Mouse (Mus musculus) kidney, postnatal 25 days (tissue): ENCODE results near the gene Bcat1.

Source experiments
- DNase-seq, 2 experiments: peaks; one replicate each; pipeline ENCODE4 v3.0.0; 2021; ENCODE audit warnings: mixed read lengths in 2 of 2

Gene Bcat1

GRCm38 (mm10) chr6:145091998-145092397 lies 16.0 kb upstream of the Bcat1 start:
- DNase-seq, result no peak

DNA sequence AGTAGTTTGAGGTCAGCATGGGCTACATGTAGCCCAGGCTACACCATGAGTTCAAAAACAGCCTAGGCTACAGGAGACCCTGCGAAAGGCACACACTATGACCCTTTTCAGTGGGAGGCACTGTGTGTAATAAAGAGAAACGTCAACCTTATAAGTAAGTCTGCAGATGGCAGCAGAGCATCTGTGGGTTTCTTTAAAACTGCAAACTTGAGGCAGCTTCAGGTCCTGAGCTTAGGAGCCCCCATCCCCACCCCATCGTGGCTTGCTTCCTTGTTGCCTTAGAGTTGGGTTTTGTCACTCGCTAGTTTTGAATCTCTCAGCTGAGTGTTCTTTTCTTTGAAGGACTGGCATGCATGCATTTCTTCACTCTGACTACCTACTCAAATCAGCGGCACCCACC lies 14.9 kb upstream of the Bcat1 start:
- no peak for DNase-seq

DNA sequence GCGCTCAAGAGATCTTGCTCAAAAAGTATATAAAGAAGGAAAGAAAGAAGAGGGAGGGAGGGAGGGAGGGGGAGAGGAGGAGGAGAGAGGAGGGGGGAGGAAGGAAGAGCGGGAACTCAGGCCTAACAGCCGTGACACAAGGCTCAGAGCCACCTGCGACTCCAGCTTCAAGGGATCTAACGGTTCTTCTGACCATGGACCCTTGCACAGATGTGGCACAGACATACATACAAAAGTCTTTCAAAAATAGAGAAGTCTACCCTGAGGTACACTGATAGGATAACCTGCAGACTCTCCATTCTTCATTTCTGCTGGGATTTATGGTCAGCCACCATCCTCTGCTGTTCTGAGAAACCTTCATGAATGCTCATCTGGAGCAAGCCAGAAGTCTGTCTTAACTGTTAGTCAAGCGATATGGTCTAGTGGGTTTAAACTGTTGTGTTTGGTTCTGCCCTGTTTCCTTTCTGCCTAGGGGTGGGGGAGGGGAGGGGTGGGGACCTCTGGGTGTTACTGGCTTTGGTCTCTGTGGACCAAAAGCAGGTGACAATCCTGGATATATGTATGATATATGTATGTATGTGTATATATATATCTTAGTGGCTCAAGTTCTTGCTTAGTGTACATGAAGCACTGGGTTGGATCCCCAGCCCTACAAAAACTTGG lies 14.3 kb upstream of the Bcat1 start:
- no peak for DNase-seq

- no peak for DNase-seq
Measured at GRCm38 (mm10) chr6:145089373-145089772, 13.4 kb upstream of the Bcat1 start.

GRCm38 (mm10) chr6:145088451-145089113 lies 12.6 kb upstream of the Bcat1 start:
- no peak for DNase-seq

DNA sequence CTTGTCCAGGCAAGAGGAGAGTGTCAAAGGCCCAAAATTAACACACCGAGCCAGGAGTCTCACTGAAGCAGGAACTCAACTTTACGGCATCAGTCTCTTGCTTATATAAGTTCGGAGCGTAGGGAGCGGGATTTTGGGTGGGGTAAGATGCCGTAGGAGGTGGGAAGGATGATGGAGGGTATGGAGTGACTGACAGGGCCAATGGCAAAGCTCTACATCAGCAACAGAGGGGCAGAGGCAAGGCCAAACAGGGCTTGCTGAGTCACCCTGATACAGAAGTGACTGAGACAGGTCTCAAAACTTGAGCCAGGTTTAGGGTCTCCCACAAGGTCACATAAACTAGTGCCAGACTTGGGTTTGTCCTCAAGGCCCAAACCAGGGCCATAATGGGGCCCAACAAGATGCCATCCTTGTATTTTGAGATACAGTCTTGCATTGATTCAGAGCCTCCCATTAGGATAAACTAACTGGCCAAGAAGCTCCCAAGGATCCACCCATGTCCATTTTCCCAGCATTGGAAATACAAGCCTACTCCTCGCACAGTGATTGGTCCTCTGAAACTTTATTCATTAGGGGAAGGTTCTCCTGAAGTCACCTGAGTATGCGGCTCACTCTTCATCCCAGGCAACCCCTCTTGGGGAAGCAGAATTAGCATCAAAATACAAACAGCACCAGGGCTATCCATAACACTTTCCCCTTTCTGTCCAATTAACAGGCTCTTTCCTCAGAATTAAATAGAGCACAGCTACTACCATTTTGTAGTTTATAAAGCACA lies 8.5 kb upstream of the Bcat1 start:
- DNase-seq, result no peak

DNA sequence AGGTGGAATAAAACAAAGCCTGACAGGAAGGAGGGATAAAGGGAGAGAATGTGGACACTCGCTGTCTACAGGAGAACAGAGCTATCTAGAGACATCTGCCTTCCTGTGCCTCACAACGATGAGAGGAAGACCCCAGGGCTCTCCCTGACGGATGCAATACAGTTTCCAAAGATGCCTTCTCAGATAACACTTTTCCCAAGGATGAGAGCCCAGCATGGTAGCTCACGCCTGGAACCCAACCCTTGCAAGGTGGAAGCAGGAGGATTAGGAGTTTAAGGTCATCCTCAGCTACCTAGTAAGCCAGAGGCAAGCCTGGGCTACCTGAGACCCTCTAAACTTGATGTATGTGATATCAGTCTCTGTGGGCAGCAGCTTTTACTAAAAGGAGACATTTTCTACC lies 5.7 kb upstream of the Bcat1 start:
- no peak for DNase-seq

GRCm38 (mm10) chr6:145079087-145079759 lies 3.2 kb upstream of the Bcat1 start:
- no peak for DNase-seq

- DNase-seq, result no peak
Measured at GRCm38 (mm10) chr6:145076286-145076685, 302 bp upstream of the Bcat1 start.

DNA sequence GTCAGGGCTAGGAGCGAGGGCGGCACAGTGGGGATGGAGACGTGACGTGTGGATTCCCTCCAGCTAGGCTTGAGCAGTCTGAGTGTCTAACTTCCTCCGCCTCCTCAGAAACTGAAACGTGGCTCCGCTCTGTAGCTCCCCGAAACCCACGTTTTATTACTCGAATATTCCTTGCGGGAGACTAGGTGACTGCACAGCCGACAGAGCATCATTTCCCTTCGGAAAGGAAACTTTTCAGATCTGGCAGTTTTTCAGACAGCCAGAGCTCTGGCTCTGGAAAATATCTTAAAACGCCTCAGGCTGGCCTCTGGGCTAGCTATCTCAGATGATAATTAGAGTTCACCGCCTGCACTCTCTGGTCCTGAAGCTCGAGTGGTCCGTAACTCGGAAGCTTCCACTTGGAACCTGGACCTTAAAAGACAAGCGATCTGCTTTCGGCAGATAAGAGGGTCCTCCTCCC lies 866 bp downstream of the Bcat1 start:
- DNase-seq, result no peak

DNA sequence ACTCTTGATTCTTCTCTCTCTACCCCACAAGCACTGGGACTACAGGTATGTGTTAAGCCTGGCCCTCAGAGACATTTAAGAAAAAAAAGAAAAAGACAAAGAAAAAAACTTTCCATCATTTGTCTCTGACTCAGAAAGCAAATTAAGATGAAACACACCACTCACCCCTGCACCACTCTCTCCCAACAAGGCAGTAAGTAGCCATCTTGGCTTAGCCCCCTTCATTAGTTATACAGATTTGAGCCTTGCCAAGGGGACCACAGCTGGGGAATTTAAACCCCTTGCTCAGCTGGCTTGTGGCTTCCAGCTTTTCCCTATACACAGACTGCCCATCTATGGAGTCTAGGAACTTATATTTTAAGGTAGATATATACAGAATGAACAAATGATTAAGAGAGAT lies 1.5 kb downstream of the Bcat1 start:
- no peak for DNase-seq

DNA sequence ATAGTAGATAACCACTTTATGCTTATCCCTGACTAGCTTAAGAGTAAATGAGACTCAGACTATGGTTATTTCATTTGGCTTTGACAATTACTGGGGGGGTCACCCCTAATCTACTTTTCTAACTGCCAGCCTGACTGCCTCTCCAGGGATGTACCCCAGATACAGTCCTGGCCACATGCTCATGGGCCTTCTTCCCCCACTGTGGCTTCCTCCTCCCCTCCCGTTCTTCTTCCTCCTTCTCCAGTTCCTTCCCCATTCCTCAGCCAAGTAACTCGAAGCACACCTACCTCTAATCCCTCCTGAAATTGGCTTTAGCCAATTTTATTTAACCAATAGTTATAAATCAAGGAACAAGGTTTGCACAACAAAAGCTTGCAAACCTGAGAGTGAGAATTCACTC lies 6.1 kb downstream of the Bcat1 start:
- no peak for DNase-seq

- no peak for DNase-seq
Measured at GRCm38 (mm10) chr6:145069397-145069796, 6.6 kb downstream of the Bcat1 start.

- peak in 1 of 2 experiments; percentile 25 for DNase-seq
Measured at GRCm38 (mm10) chr6:145067679-145068078, 8.3 kb downstream of the Bcat1 start.

DNA sequence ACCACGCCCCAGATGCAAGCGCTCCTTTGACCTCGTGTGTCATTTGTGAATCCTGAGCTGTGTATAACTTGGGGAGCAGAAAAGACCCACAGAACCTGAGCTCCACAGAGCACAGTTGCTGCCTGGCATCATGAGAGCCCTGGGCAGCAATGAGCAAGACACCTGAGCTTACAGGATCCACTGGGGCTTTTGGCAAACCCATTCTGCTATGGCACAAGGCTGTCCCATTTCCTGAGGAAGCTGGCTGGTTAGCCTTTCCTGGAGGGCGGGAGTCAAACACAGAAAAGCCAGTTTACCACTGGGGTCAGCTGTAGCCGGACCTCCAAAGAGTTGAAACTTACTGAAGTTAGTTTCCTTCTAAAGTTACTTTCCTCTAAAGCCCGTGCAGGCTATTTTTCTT lies 9.6 kb downstream of the Bcat1 start:
- peak in 1 of 2 experiments; percentile 31 for DNase-seq

GRCm38 (mm10) chr6:145065301-145065845 lies 10.6 kb downstream of the Bcat1 start:
- peak in 1 of 2 experiments; percentile 26 for DNase-seq

DNA sequence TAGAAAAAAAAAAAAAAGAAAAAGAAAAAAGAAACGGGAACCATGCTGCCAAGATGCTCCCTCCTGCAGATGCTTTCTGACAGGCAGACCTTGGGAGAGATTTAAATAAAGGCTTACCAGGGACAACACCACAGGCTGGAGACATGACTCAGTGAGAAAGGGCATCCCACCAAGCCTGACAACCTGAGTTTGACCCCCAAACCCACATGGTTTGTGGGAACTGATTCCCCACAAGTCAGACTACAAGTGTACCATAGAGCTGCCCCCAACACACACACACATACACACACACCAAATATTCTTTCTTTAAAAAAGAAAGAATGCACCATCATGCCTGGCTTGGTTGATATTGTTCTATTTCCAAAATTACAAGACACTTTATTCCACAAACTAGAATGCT lies 11.9 kb downstream of the Bcat1 start:
- DNase-seq, result peak in 1 of 2 experiments; percentile 24

DNA sequence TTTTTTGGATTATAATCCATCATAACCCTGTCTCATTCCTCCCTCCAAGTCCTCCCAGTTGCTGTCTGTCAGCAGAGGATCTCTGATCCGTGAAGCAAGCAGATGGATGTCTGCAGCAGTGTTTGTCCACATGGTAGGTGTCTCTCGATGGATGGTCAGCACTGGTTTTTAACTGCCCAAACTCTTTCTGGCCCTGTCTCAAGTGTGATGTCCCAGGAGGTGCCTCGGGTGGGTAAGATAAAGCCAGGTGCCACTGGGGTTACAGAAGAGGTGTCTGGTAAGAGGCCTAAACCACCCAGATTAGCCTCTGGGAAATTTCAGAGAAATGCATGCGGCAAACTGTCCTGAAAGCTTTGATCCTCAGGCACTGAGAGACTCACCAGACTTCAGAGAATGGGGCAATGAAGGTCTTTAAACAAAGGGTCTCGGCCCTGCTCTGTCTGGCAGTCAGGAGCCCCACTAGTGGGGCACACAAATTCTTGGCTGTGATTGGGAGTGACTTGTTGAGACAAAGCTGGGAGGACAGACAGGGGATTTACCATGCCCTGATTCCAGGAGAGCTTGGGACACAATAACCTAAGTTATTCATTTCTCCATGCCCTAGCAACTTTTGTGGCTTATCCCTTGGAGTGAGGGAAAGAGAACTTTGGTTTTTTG lies 12.6 kb downstream of the Bcat1 start:
- DNase-seq, result peak in 1 of 2 experiments; percentile 28

DNA sequence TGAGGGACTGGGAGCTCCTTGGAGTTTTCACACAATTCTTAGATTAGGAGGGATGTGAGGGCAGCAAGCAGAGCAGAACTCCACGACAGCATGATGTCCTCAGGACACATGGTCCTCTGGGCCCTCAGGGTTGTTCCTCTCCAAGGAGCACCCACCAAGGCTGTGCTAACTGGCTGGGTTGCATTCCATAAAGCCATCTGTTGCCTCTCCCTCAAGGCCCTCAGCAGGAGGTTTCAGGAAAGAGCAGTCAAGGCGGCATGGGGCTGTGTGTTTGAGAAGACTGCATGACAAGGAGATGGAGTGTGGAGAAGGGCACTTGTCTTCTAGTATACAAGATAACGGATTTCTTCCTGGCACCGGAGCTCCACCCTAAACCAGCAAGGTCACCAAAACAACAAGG lies 13.2 kb downstream of the Bcat1 start:
- peak in 1 of 2 experiments; percentile 43 for DNase-seq

DNA sequence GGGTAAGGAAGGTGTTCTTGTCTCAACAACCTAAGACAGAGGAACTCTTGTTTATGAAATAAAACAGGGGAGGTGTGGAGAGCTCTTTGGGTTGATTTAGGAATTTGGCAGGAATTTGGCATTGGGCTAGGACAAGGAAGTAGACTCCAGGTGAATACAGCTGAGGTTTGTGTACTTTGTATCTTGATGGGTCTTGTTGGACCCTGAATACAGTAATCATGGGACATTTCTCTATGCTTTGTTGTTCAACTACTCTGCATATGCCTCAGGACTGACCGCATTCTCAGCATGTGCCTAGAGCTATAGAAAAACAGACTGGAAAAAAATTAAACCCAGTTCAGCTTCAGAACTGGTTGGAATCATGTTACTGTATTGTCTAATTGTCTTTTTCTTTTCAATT lies 14.6 kb downstream of the Bcat1 start:
- DNase-seq, result no peak

DNA sequence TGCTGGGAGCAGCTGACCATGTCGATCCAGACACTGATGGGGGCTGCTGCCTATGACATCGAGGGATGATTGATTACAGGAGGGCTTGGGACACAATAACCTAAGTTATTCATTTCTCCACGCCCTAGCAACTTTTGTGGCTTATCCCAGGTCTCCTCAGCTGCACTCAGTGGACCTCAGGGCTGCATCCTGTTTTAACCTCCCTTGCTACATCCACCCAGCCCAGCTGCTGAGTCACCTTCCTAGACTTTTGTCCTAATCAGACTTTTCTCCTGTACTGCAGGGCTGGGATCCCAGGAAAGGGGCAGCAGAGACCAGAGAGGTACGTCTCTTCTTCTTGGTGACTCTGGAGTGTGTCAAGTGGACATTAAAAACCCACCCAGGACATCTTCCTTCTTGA lies 19.9 kb downstream of the Bcat1 start:
- peak in 1 of 2 experiments; percentile 52 for DNase-seq

DNA sequence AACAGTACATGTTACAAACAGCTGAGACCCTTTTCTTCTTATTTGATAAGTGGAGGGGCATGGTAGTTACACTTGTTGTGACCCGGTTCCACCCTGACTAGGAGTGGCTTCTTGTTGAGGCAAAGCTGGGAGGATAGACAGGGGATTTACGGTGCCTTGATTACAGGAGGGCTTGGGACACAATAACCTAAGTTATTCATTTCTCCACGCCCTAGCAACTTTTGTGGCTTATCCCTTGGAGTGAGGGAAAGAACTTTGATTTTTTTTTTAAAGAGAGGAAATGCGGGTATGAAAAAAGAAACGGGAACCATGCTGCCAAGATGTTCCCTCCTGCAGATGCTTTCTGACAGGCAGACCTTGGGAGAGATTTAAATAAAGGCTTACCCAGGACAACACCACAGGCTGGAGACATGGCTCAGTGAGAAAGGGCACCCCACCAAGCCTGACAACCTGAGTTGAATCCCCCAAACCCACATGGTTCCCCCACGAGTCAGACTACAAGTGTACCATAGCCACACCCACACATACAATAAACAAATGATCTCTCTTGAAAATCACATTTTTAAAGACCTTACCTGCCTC lies 20.6 kb downstream of the Bcat1 start:
- peak in 1 of 2 experiments; percentile 26 for DNase-seq
